Mouse (Mus musculus) heart, adult 2 months (tissue): ENCODE measurements around the gene Ctdnep1.

Experiments used
- CTCF ChIP-seq: fragments of 200-600 bp; IDR thresholded peaks from 2 replicates; pipeline ENCODE4 v1.8.1; 2022; ENCODE audit warnings: antibody characterized with exemption, mild to moderate bottlenecking, moderate library complexity
- EP300 ChIP-seq: fragments of 200-500 bp; IDR thresholded peaks from 2 replicates; pipeline ENCODE4 v1.6.1; 2011; ENCODE audit warnings: low read depth, low read length, control low read depth; ENCODE audit not compliant: insufficient read depth
- POLR2A ChIP-seq: fragments of 200-500 bp; IDR thresholded peaks from 2 replicates; pipeline ENCODE4 v1.6.1; 2011; ENCODE audit warnings: mild to moderate bottlenecking, low read depth, low read length, control low read depth; ENCODE audit not compliant: insufficient read depth

- TF ChIP-seq POLR2A (no peak), CTCF (no peak), EP300 (no peak)
Measured at GRCm38 (mm10) chr11:70024151-70024514, 43.2 kb downstream of the Ctdnep1 start.
